Mouse (Mus musculus) ES-E14 (cell line): ENCODE data around the gene Ethe1.

Source experiments
- CHD2 ChIP-seq: IDR thresholded peaks from 2 replicates; pipeline ENCODE4 v1.6.1; 2014; ENCODE audit warnings: mild to moderate bottlenecking, low read depth, low read length, inconsistent platforms
- HCFC1 ChIP-seq: IDR thresholded peaks from 2 replicates; pipeline ENCODE4 v1.6.1; 2012; ENCODE audit warnings: low read length, inconsistent platforms, borderline replicate concordance; ENCODE audit not compliant: insufficient read depth
- ZC3H11A ChIP-seq: IDR thresholded peaks from 2 replicates; pipeline ENCODE4 v1.6.1; 2012; ENCODE audit warnings: low read depth, mild to moderate bottlenecking, inconsistent platforms, low read length, borderline replicate concordance
- ZNF384 ChIP-seq: IDR thresholded peaks from 2 replicates; pipeline ENCODE4 v1.6.1; 2012; ENCODE audit warnings: low read depth, low read length, inconsistent platforms

DNA sequence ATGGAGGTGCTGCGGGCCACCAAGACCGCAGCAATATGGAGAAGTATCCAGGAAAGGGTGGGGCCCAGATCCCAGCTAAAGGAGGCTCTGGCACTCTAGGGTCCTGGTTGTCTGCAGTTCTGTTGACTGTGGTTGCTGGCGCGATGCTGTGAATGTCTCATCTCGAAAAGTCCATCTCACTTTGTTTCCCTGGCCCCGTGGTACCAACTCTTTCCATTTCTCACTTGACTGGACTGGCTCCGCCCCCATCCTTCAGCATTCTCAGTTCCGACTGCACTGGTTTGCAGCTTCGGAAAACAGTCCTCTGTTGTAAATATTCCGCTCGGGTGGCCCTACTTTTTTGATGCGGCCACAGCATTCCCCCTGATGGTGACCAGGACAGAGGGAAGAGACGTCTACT lies 53.1 kb downstream of the Ethe1 start:
- no peak for TF ChIP-seq ZC3H11A
- TF ChIP-seq HCFC1: no peak
- no peak for TF ChIP-seq CHD2
- no peak for TF ChIP-seq ZNF384
